ENCODE assay signal across 11 mouse cellular contexts in the genomic region with DNA sequence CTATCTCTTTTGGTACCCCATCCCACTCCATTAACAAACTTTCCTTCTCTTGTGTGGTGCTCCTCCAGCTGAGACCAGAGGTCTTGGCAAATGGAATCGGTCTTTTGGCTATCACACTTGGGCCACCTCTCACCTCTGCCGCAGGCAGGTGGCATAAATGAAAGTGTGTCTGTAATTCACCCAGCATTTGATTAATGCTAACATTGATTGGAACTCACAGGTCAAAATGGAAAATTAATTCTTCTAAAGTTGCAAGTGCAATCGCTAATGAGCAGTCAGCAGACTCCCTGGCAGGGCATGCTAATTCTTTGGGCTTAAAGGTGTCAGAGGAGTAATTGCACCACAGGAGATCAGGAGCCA. TPM values are rescaled to one million over a fixed set of nuclear protein-coding genes. Genes with fewer than 3 reads are reported as not detected.
A peak's percentile ranks its signal among the peaks of the same experiment; 100 is the strongest.
DNase-seq lines count a peak whose midpoint lies in the region; ATAC-seq and TF ChIP-seq lines count a peak whose summit lies in the region.
"Had no signal": no experiment of that assay in that cellular context is flagged by ENCODE, and none has a peak within 500 bp of the region (broad histone marks: within the 10 kb centered on the region; RNA-seq: fewer than 3 reads in every experiment).

No protein-coding gene starts in this region.

- H3K9ac ChIP-seq in hindbrain, embryonic 14.5 days, result no peak overlapping the region
- H3K9ac ChIP-seq in embryonic facial prominence, embryonic 13.5 days, result no peak overlapping the region
- H3K9ac ChIP-seq: liver, embryonic 14.5 days had no signal

- no peaks in the 10 kb centered on the region for H3K36me3 ChIP-seq in hindbrain, embryonic 14.5 days (replicated peaks; ENCODE audit: control insufficient read depth, insufficient read depth)
- H3K36me3 ChIP-seq in hindbrain, embryonic 10.5 days, result no peaks in the 10 kb centered on the region
- no peaks in the 10 kb centered on the region for H3K36me3 ChIP-seq in embryonic facial prominence, embryonic 13.5 days
- no peaks in the 10 kb centered on the region for H3K36me3 ChIP-seq in limb, embryonic 10.5 days

- H3K4me3 ChIP-seq in hindbrain, embryonic 14.5 days (replicated peaks; ENCODE audit: low read length), result no peak overlapping the region
- H3K4me3 ChIP-seq in hindbrain, embryonic 10.5 days, result no peak overlapping the region
- H3K4me3 ChIP-seq in bone marrow macrophage, adult 2 months (ENCODE audit: insufficient read depth, low read length), result peak overlapping the region; percentile 26; the same call in 1 of the 2 replicates
- H3K4me3 ChIP-seq in embryonic facial prominence, embryonic 13.5 days, result no peak overlapping the region
- peak overlapping the region; percentile 38 for H3K4me3 ChIP-seq in limb, embryonic 10.5 days

- peak overlapping the region; percentile 38; the same call in 1 of the 2 replicates for H3K4me2 ChIP-seq in hindbrain, embryonic 14.5 days (replicated peaks)
- H3K4me2 ChIP-seq in embryonic facial prominence, embryonic 13.5 days, result peak overlapping the region; percentile 53; the same call in 1 of the 2 replicates

- WGBS in hindbrain, embryonic 14.5 days, result 66% methylated on average over 3 of the region's 3 CpGs
- 64% methylated on average over 3 of the region's 3 CpGs for WGBS in hindbrain, embryonic 10.5 days
- WGBS in embryonic facial prominence, embryonic 13.5 days, result 68% methylated on average over 3 of the region's 3 CpGs
- WGBS in limb, embryonic 10.5 days, result 38% methylated on average over 3 of the region's 3 CpGs

- no peak for TF ChIP-seq CTCF in bone marrow macrophage, adult 2 months (IDR thresholded peaks at IDR 0.05; ENCODE audit: low read depth, low read length)

- no peak for TF ChIP-seq POLR2A in bone marrow macrophage, adult 2 months (IDR thresholded peaks at IDR 0.05; ENCODE audit: borderline replicate concordance, low read depth, low read length)

- H3K27me3 ChIP-seq in hindbrain, embryonic 14.5 days (ENCODE audit: control insufficient read depth, insufficient read depth, low read length), result no peaks in the 10 kb centered on the region
- H3K27me3 ChIP-seq in hindbrain, embryonic 10.5 days (ENCODE audit: insufficient read depth, poor library complexity, severe bottlenecking), result no peaks in the 10 kb centered on the region
- no peaks in the 10 kb centered on the region for H3K27me3 ChIP-seq in embryonic facial prominence, embryonic 13.5 days
- no peaks in the 10 kb centered on the region for H3K27me3 ChIP-seq in limb, embryonic 10.5 days (ENCODE audit: low read depth, poor library complexity, severe bottlenecking)

- H3K9me3 ChIP-seq in hindbrain, embryonic 14.5 days (ENCODE audit: control insufficient read depth, low read length), result no peaks in the 10 kb centered on the region
- no peaks in the 10 kb centered on the region for H3K9me3 ChIP-seq in hindbrain, embryonic 10.5 days
- no peaks in the 10 kb centered on the region for H3K9me3 ChIP-seq in embryonic facial prominence, embryonic 13.5 days
- no peaks in the 10 kb centered on the region for H3K9me3 ChIP-seq in limb, embryonic 10.5 days (replicated peaks)

- H3K27ac ChIP-seq in hindbrain, embryonic 14.5 days, result no peak overlapping the region
- H3K27ac ChIP-seq in hindbrain, embryonic 10.5 days, result no peak overlapping the region
- H3K27ac ChIP-seq in bone marrow macrophage, adult 2 months (ENCODE audit: insufficient read depth, low read depth, low read length), result no peak overlapping the region
- no peak overlapping the region for H3K27ac ChIP-seq in embryonic facial prominence, embryonic 13.5 days
- H3K27ac ChIP-seq in limb, embryonic 10.5 days, result peak overlapping the region; percentile 66; the same call in 1 of the 2 replicates
- H3K27ac ChIP-seq: liver, embryonic 14.5 days had no signal

- no peak for ATAC-seq in hindbrain, embryonic 14.5 days (ENCODE audit: low FRiP score)
- no peak for ATAC-seq in embryonic facial prominence, embryonic 13.5 days (ENCODE audit: insufficient number of reproducible peaks, insufficient read depth, low FRiP score, low TSS enrichment, low read depth)

- no peak for DNase-seq in hindbrain, embryonic 14.5 days (ENCODE audit: low spot score)
- DNase-seq in hindbrain, embryonic 10.5 days (ENCODE audit: low spot score), result no peak
- no peak for DNase-seq in limb, embryonic 10.5 days (ENCODE audit: low spot score)
- DNase-seq in cerebellum, postnatal 14 days, result no peak
- DNase-seq in left cerebral cortex, adult 9 months (ENCODE audit: low spot score in 2 of 2), result no peak
- DNase-seq in spleen, postnatal 10 days (ENCODE audit: low spot score in 2 of 2), result no peak
- DNase-seq: kidney, adult 2 months had no signal

- H3K4me1 ChIP-seq in hindbrain, embryonic 14.5 days (replicated peaks; ENCODE audit: control insufficient read depth, insufficient read depth, low read length), result no peaks in the 10 kb centered on the region
- H3K4me1 ChIP-seq in hindbrain, embryonic 10.5 days (replicated peaks), result no peaks in the 10 kb centered on the region; the same call in 1 of the 2 replicates
- H3K4me1 ChIP-seq in bone marrow macrophage, adult 2 months (ENCODE audit: control insufficient read depth, insufficient read depth, low read length), result no peaks in the 10 kb centered on the region
- H3K4me1 ChIP-seq in embryonic facial prominence, embryonic 13.5 days, result peaks cover 6% of the 10 kb centered on the region; the same call in 1 of the 2 replicates
- H3K4me1 ChIP-seq in limb, embryonic 10.5 days, result peaks cover 17% of the 10 kb centered on the region

RNA-seq across cellular contexts. Expression of gene Gm17542, which starts 3.2 kb away (rescaled TPM):
- polyA plus RNA-seq in hindbrain, embryonic 14.5 days (2014; fragmentation: Nextera tagmentation; extraction: Ambion mirVana), result not detected in 2 replicates
- polyA plus RNA-seq in hindbrain, embryonic 10.5 days (2016; fragmentation: Nextera tagmentation; extraction: Ambion mirVana), result not detected in 2 replicates
- not detected in 2 replicates for polyA plus RNA-seq in bone marrow macrophage, adult 2 months (2012; ENCODE audit: insufficient read depth, insufficient read length, missing spikeins)
- not detected in 2 replicates for polyA plus RNA-seq in embryonic facial prominence, embryonic 13.5 days (2015; fragmentation: Nextera tagmentation; extraction: Ambion mirVana)
- polyA plus RNA-seq in limb, embryonic 10.5 days (2016; fragmentation: Nextera tagmentation; extraction: Ambion mirVana), result not detected in 2 replicates
- polyA plus RNA-seq: embryonic facial prominence, embryonic 11.5 days; kidney, adult 2 months; liver, embryonic 14.5 days had no signal

RNA-seq across cellular contexts. Expression of gene Edar, which starts 39.3 kb away (rescaled TPM):
- 0.24 and 0.25 TPM in 2 replicates for polyA plus RNA-seq in hindbrain, embryonic 14.5 days (2014; fragmentation: Nextera tagmentation; extraction: Ambion mirVana)
- polyA plus RNA-seq in hindbrain, embryonic 10.5 days (2016; fragmentation: Nextera tagmentation; extraction: Ambion mirVana), result 0.08 and 0.20 TPM in 2 replicates
- not detected in 2 replicates for polyA plus RNA-seq in bone marrow macrophage, adult 2 months (2012; ENCODE audit: insufficient read depth, insufficient read length, missing spikeins)
- 3.3 TPM in 2 replicates for polyA plus RNA-seq in embryonic facial prominence, embryonic 13.5 days (2015; fragmentation: Nextera tagmentation; extraction: Ambion mirVana)
- polyA plus RNA-seq in limb, embryonic 10.5 days (2016; fragmentation: Nextera tagmentation; extraction: Ambion mirVana), result 1.8 and 2.3 TPM in 2 replicates
- polyA plus RNA-seq: liver, embryonic 14.5 days had no signal

Comparison
In these comparisons a context has a peak if more than half of its experiments do, and no peak if none do; other contexts are left out.
1. H3K4me3 ChIP-seq: peak in bone marrow macrophage, adult 2 months (single experiment) and limb, embryonic 10.5 days (single experiment); none in hindbrain, embryonic 14.5 days (single experiment), hindbrain, embryonic 10.5 days (single experiment) and embryonic facial prominence, embryonic 13.5 days (single experiment).